ENCODE assay signal across 8 mouse cellular contexts in genomic region chr10:61051993-61052613, GRCm38 (mm10). TPM values are rescaled to one million over a fixed set of nuclear protein-coding genes. Genes with fewer than 3 reads are reported as not detected.
DNase-seq lines count a peak whose midpoint lies in the region; ATAC-seq lines count a peak whose summit lies in the region.

No protein-coding gene starts in this region.

- H3K9ac ChIP-seq in heart, embryonic 11.5 days (ENCODE audit: low read depth, low read length), result no peak overlapping the region
- no peak overlapping the region for H3K9ac ChIP-seq in forebrain, embryonic 11.5 days (ENCODE audit: low read length)
- no peak overlapping the region for H3K9ac ChIP-seq in hindbrain, embryonic 15.5 days

- WGBS in heart, embryonic 11.5 days (ENCODE audit: insufficient replicate concordance), result 60% methylated on average over 14 of the region's 14 CpGs
- 58% methylated on average over 14 of the region's 14 CpGs for WGBS in forebrain, embryonic 11.5 days
- 58% methylated on average over 14 of the region's 14 CpGs for WGBS in hindbrain, embryonic 15.5 days
- 63% methylated on average over 14 of the region's 14 CpGs for WGBS in midbrain, embryonic 10.5 days

- no peak overlapping the region for H3K27ac ChIP-seq in heart, embryonic 11.5 days (ENCODE audit: low read depth, low read length)
- H3K27ac ChIP-seq in forebrain, embryonic 11.5 days (ENCODE audit: low read depth, low read length), result no peak overlapping the region
- H3K27ac ChIP-seq in hindbrain, embryonic 15.5 days (replicated peaks), result no peak overlapping the region
- no peak overlapping the region for H3K27ac ChIP-seq in midbrain, embryonic 10.5 days (replicated peaks)

- no peak for ATAC-seq in heart, embryonic 11.5 days (replicated peaks; ENCODE audit: insufficient number of reproducible peaks, low FRiP score, low TSS enrichment)
- ATAC-seq in forebrain, embryonic 11.5 days (replicated peaks; ENCODE audit: low FRiP score), result 0 out of 2 replicates have a peak, but pooled peaks have one; percentile 42
- ATAC-seq in hindbrain, embryonic 15.5 days (ENCODE audit: low FRiP score, low read depth), result peak; percentile 74

- H3K4me1 ChIP-seq in heart, embryonic 11.5 days (ENCODE audit: control insufficient read depth, insufficient read depth, low read length), result no peaks in the 10 kb centered on the region
- H3K4me1 ChIP-seq in forebrain, embryonic 11.5 days (replicated peaks; ENCODE audit: control insufficient read depth, insufficient read depth, low read length), result no peaks in the 10 kb centered on the region
- no peaks in the 10 kb centered on the region for H3K4me1 ChIP-seq in hindbrain, embryonic 15.5 days (replicated peaks)
- no peaks in the 10 kb centered on the region for H3K4me1 ChIP-seq in midbrain, embryonic 10.5 days

- no peaks in the 10 kb centered on the region; the same call in 1 of the 2 replicates for H3K9me3 ChIP-seq in heart, embryonic 11.5 days (replicated peaks; ENCODE audit: control insufficient read depth, low read length)
- H3K9me3 ChIP-seq in forebrain, embryonic 11.5 days (ENCODE audit: control insufficient read depth, low read length), result no peaks in the 10 kb centered on the region; the same call in 1 of the 2 replicates
- no peaks in the 10 kb centered on the region for H3K9me3 ChIP-seq in hindbrain, embryonic 15.5 days
- H3K9me3 ChIP-seq in midbrain, embryonic 10.5 days (replicated peaks), result peaks cover 17% of the 10 kb centered on the region

- H3K36me3 ChIP-seq in heart, embryonic 11.5 days (ENCODE audit: control insufficient read depth, insufficient read depth, low read length), result no peaks in the 10 kb centered on the region
- no peaks in the 10 kb centered on the region for H3K36me3 ChIP-seq in forebrain, embryonic 11.5 days (ENCODE audit: control insufficient read depth, insufficient read depth, low read length)
- H3K36me3 ChIP-seq in hindbrain, embryonic 15.5 days, result no peaks in the 10 kb centered on the region
- no peaks in the 10 kb centered on the region for H3K36me3 ChIP-seq in midbrain, embryonic 10.5 days

- no peak overlapping the region for H3K4me3 ChIP-seq in heart, embryonic 11.5 days (ENCODE audit: low read depth, low read length)
- no peak overlapping the region for H3K4me3 ChIP-seq in forebrain, embryonic 11.5 days (ENCODE audit: low read depth, low read length)
- no peak overlapping the region for H3K4me3 ChIP-seq in hindbrain, embryonic 15.5 days
- no peak overlapping the region for H3K4me3 ChIP-seq in midbrain, embryonic 10.5 days

- peak; percentile 29 to 65 for DNase-seq in heart, adult 9 months (ENCODE audit: low spot score in 2 of 2)
- DNase-seq in c-Kit-positive CD71-positive TER-119-positive erythroid progenitor cells, embryonic 14.5 days (ENCODE audit: low spot score), result peak; percentile 52
- peak; percentile 85 for DNase-seq in forebrain, embryonic 11.5 days (ENCODE audit: low spot score)
- peak; percentile 64 to 83 for DNase-seq in left cerebral cortex, adult 18-20 months (ENCODE audit: low spot score in 2 of 2)
- DNase-seq in midbrain, embryonic 10.5 days (ENCODE audit: low spot score), result peak; percentile 71
- peak; percentile 81 for DNase-seq in right cerebral cortex, postnatal 4 days

- 0 out of 2 replicates have a peak, but pooled peaks cover 2% of the 10 kb centered on the region for H3K27me3 ChIP-seq in heart, embryonic 11.5 days (ENCODE audit: control insufficient read depth, insufficient read depth, low read length)
- no peaks in the 10 kb centered on the region for H3K27me3 ChIP-seq in forebrain, embryonic 11.5 days (ENCODE audit: control insufficient read depth, insufficient read depth, low read length)
- peaks cover 10% of the 10 kb centered on the region; the same call in 1 of the 2 replicates for H3K27me3 ChIP-seq in hindbrain, embryonic 15.5 days
- peaks cover 83% of the 10 kb centered on the region for H3K27me3 ChIP-seq in midbrain, embryonic 10.5 days (ENCODE audit: low read depth, poor library complexity, severe bottlenecking)

- no peak overlapping the region for H3K4me2 ChIP-seq in heart, embryonic 11.5 days
- no peak overlapping the region for H3K4me2 ChIP-seq in forebrain, embryonic 11.5 days (ENCODE audit: low read depth, low read length, severe bottlenecking)
- H3K4me2 ChIP-seq in hindbrain, embryonic 15.5 days, result no peak overlapping the region

RNA-seq across cellular contexts. Expression of gene Pcbd1, which starts 37.0 kb away (rescaled TPM):
- 66.4 and 71.2 TPM in 2 replicates for polyA plus RNA-seq in heart, embryonic 11.5 days (2014; fragmentation: Nextera tagmentation; extraction: Ambion mirVana)
- 17.3 and 17.6 TPM in 2 replicates for polyA plus RNA-seq in forebrain, embryonic 11.5 days (2014; fragmentation: Nextera tagmentation; extraction: Ambion mirVana)
- 42.8 and 47.7 TPM in 2 replicates for polyA plus RNA-seq in hindbrain, embryonic 15.5 days (2015; fragmentation: Nextera tagmentation; extraction: Ambion mirVana)
- total RNA-seq in left cerebral cortex, adult 18-20 months (2021), result 10 to 100 TPM; 10.2 to 11.4 TPM
- 21.0 and 29.3 TPM in 2 replicates for polyA plus RNA-seq in midbrain, embryonic 10.5 days (2016; fragmentation: Nextera tagmentation; extraction: Ambion mirVana)
